Mouse (Mus musculus): ENCODE data around the gene Enpp6.

- TF ChIP-seq TAL1 (conservative IDR thresholded peaks at IDR 0.05; ENCODE audit: low read depth, low read length) (no peak), CTCF (IDR thresholded peaks at IDR 0.05; ENCODE audit: low read depth, low read length) (no peak), POLR2AphosphoS5 (IDR thresholded peaks at IDR 0.05; ENCODE audit: insufficient replicate concordance, low read depth, low read length) (no peak), GATA1 (IDR thresholded peaks at IDR 0.05; ENCODE audit: borderline replicate concordance, low read length) (no peak)
Measured at GRCm38 (mm10) chr8:47037405-47037804, 50.7 kb downstream of the Enpp6 start.
